Mouse (Mus musculus) MEL (cell line): ENCODE measurements at regions not wholly inside any gene's neighbourhood (a gene's known extent, or its start where the extent isn't known, plus 50 kb on each side); places are given as distances from the start of the nearest gene placed in this dataset.

Experiments
- DNase-seq: peaks from one replicate; pipeline ENCODE4 v3.0.0; 2011; ENCODE audit warnings: low read depth, low spot score
- H3K27ac ChIP-seq: 2 replicates; pipeline ENCODE4 v1.5.1; 2012; ENCODE audit warnings: low read depth, mild to moderate bottlenecking, control low read depth, low read length, moderate library complexity; ENCODE audit not compliant: control insufficient read depth
- H3K27me3 ChIP-seq, 2 experiments: fragments of 150-350 bp in 1 of 2; sonication (generic) in 1 of 2; 2 replicates each; pipeline ENCODE4 v1.6.1; 2012; ENCODE audit warnings: low read length in 2 of 2, mild to moderate bottlenecking in 2 of 2, improper control_type of control experiment in 1 of 2, moderate library complexity in 1 of 2; ENCODE audit not compliant: insufficient read depth in 2 of 2, control insufficient read depth in 1 of 2
- H3K36me3 ChIP-seq, 2 experiments: 2 replicates each; pipeline ENCODE4 v1.6.1; 2012 to 2014; ENCODE audit warnings: low read length in 2 of 2, improper control_type of control experiment in 1 of 2, inconsistent platforms in 1 of 2, mild to moderate bottlenecking in 1 of 2; ENCODE audit not compliant: insufficient read depth in 2 of 2, control insufficient read depth in 1 of 2
- H3K4me1 ChIP-seq, 2 experiments: fragments of 150-350 bp in 1 of 2; sonication (generic) in 1 of 2; 2 replicates each; pipeline ENCODE4 v1.6.1; 2012; ENCODE audit warnings: low read length in 2 of 2, improper control_type of control experiment in 1 of 2, mild to moderate bottlenecking in 1 of 2; ENCODE audit not compliant: insufficient read depth in 2 of 2, control insufficient read depth in 1 of 2
- H3K4me3 ChIP-seq, 2 experiments: fragments of 150-350 bp in 1 of 2; sonication (generic) in 1 of 2; 2 replicates each; pipeline ENCODE4 v1.5.1; 2012; ENCODE audit warnings: low read depth in 2 of 2, low read length in 2 of 2, mild to moderate bottlenecking in 2 of 2, moderate library complexity in 2 of 2, control low read depth in 1 of 2, improper control_type of control experiment in 1 of 2; ENCODE audit not compliant: control insufficient read depth in 1 of 2, insufficient read depth in 1 of 2
- H3K79me2 ChIP-seq: 2 replicates; pipeline ENCODE4 v1.6.1; 2012; ENCODE audit warnings: mild to moderate bottlenecking, low read length, moderate library complexity; ENCODE audit not compliant: control insufficient read depth, poor library complexity, insufficient read depth
- H3K9ac ChIP-seq: 2 replicates; pipeline ENCODE4 v1.6.1; 2012; ENCODE audit warnings: low read depth, mild to moderate bottlenecking, control low read depth, low read length, moderate library complexity; ENCODE audit not compliant: control insufficient read depth, poor library complexity, severe bottlenecking
- H3K9me3 ChIP-seq: fragments of 150-350 bp; sonication (generic); replicated peaks from 2 replicates; pipeline ENCODE4 v1.6.1; 2012; ENCODE audit warnings: mild to moderate bottlenecking, low read length, improper control_type of control experiment, moderate library complexity; ENCODE audit not compliant: insufficient read depth
- CHD1 ChIP-seq: IDR thresholded peaks from 2 replicates; pipeline ENCODE4 v1.6.1; 2012; ENCODE audit warnings: low read depth, mild to moderate bottlenecking, inconsistent platforms, low read length, improper control_type of control experiment
- CHD2 ChIP-seq: IDR thresholded peaks from 2 replicates; pipeline ENCODE4 v1.6.1; 2011; ENCODE audit warnings: low read length, improper control_type of control experiment
- CTCF ChIP-seq, 3 experiments: IDR thresholded peaks in 2 of 3; conservative IDR thresholded peaks in 1 of 3; 2 replicates each; pipeline ENCODE4 v1.5.1; 2011 to 2012; ENCODE audit warnings: low read length in 3 of 3, low read depth in 2 of 3, mild to moderate bottlenecking in 2 of 3, improper control_type of control experiment in 1 of 3, inconsistent platforms in 1 of 3, mixed read lengths in 1 of 3, moderate library complexity in 1 of 3; ENCODE audit not compliant: control insufficient read depth in 1 of 3, insufficient read depth in 1 of 3, poor library complexity in 1 of 3, severe bottlenecking in 1 of 3
- E2F4 ChIP-seq: IDR thresholded peaks from 2 replicates; pipeline ENCODE4 v1.6.1; 2011; ENCODE audit warnings: low read depth, low read length, improper control_type of control experiment, borderline replicate concordance
- ETS1 ChIP-seq: IDR thresholded peaks from 2 replicates; pipeline ENCODE4 v1.6.1; 2012; ENCODE audit warnings: low read depth, mild to moderate bottlenecking, inconsistent platforms, low read length, improper control_type of control experiment, moderate library complexity
- GATA1 ChIP-seq: IDR thresholded peaks from 2 replicates; pipeline ENCODE4 v1.6.1; 2011; ENCODE audit warnings: low read depth, low read length, improper control_type of control experiment
- HCFC1 ChIP-seq: IDR thresholded peaks from 2 replicates; pipeline ENCODE4 v1.6.1; 2012; ENCODE audit warnings: low read depth, mild to moderate bottlenecking, inconsistent platforms, low read length, improper control_type of control experiment, moderate library complexity
- MXI1 ChIP-seq: IDR thresholded peaks from 2 replicates; pipeline ENCODE4 v1.6.1; 2011; ENCODE audit warnings: mild to moderate bottlenecking, low read depth, low read length, improper control_type of control experiment
- MYB ChIP-seq: IDR thresholded peaks from 2 replicates; pipeline ENCODE4 v1.6.1; 2011; ENCODE audit warnings: mild to moderate bottlenecking, low read depth, low read length, improper control_type of control experiment
- NELFE ChIP-seq: IDR thresholded peaks from 2 replicates; pipeline ENCODE4 v1.6.1; 2011; ENCODE audit warnings: low read depth, low read length, improper control_type of control experiment
- POLR2AphosphoS2 ChIP-seq: IDR thresholded peaks from 2 replicates; pipeline ENCODE4 v1.6.1; 2011; ENCODE audit warnings: low read length, improper control_type of control experiment
- RAD21 ChIP-seq: IDR thresholded peaks from 2 replicates; pipeline ENCODE4 v1.6.1; 2011; ENCODE audit warnings: mild to moderate bottlenecking, low read depth, low read length, improper control_type of control experiment
- RCOR1 ChIP-seq: IDR thresholded peaks from 2 replicates; pipeline ENCODE4 v1.6.1; 2012; ENCODE audit warnings: low read depth, mild to moderate bottlenecking, inconsistent platforms, low read length, improper control_type of control experiment
- SIN3A ChIP-seq: IDR thresholded peaks from 2 replicates; pipeline ENCODE4 v1.6.1; 2012; ENCODE audit warnings: low read length, improper control_type of control experiment, inconsistent platforms
- SMC3 ChIP-seq: IDR thresholded peaks from 2 replicates; pipeline ENCODE4 v1.6.1; 2011; ENCODE audit warnings: low read depth, low read length, improper control_type of control experiment
- TBP ChIP-seq: IDR thresholded peaks from 2 replicates; pipeline ENCODE4 v1.8.0; 2011; ENCODE audit warnings: low read depth, low read length, improper control_type of control experiment
- UBTF ChIP-seq: IDR thresholded peaks from 2 replicates; pipeline ENCODE4 v1.6.1; 2012; ENCODE audit warnings: low read depth, mild to moderate bottlenecking, inconsistent platforms, low read length, improper control_type of control experiment, moderate library complexity, borderline replicate concordance; ENCODE audit not compliant: insufficient read depth
- ZC3H11A ChIP-seq: IDR thresholded peaks from 2 replicates; pipeline ENCODE4 v1.6.1; 2012; ENCODE audit warnings: low read depth, mild to moderate bottlenecking, inconsistent platforms, low read length, improper control_type of control experiment

GRCm38 (mm10) chrX:42334794-42335193, 154.7 kb upstream of the Tex13c2 start:
- Histone ChIP-seq H3K9me3 (no peaks in the 10 kb centered on the region), H3K9ac (no peak overlapping the region), H3K79me2 (no peaks in the 10 kb centered on the region), H3K4me3 (no peak overlapping the region), H3K27ac (no peak overlapping the region), H3K4me1 (no peaks in the 10 kb centered on the region), H3K27me3 (no peaks in the 10 kb centered on the region), H3K36me3 (no peaks in the 10 kb centered on the region)
- peak; percentile 3 for DNase-seq
- TF ChIP-seq CHD2 = no peak
- no peak for TF ChIP-seq UBTF
- TF ChIP-seq CTCF (IDR thresholded peaks at IDR 0.05 in 2 of 3, conservative IDR thresholded peaks at IDR 0.05 in 1 of 3; ENCODE audit: control insufficient read depth in 1 of 3, insufficient read depth in 1 of 3, low read depth in 2 of 3, low read length in 3 of 3, poor library complexity in 1 of 3, severe bottlenecking in 1 of 3) = peak in 1 of 3 experiments; percentile 7; a peak in 1 of 6 replicates

GRCm38 (mm10) chrX:42336772-42337171, 152.7 kb upstream of the Tex13c2 start:
- Histone ChIP-seq H3K27me3 (no peaks in the 10 kb centered on the region), H3K4me1 (no peaks in the 10 kb centered on the region), H3K36me3 (no peaks in the 10 kb centered on the region), H3K9ac (no peak overlapping the region), H3K27ac (no peak overlapping the region), H3K79me2 (no peaks in the 10 kb centered on the region), H3K9me3 (no peaks in the 10 kb centered on the region), H3K4me3 (no peak overlapping the region)
- no peak for DNase-seq
- TF ChIP-seq ZC3H11A = no peak
- no peak for TF ChIP-seq CHD1
- no peak for TF ChIP-seq ETS1
- no peak for TF ChIP-seq POLR2AphosphoS2
- no peak for TF ChIP-seq TBP
- no peak for TF ChIP-seq NELFE
- no peak for TF ChIP-seq HCFC1
- no peak for TF ChIP-seq MYB
- no peak for TF ChIP-seq RAD21
- no peak for TF ChIP-seq GATA1
- no peak for TF ChIP-seq CHD2
- no peak for TF ChIP-seq MXI1
- no peak for TF ChIP-seq SMC3
- TF ChIP-seq CTCF (IDR thresholded peaks at IDR 0.05 in 2 of 3, conservative IDR thresholded peaks at IDR 0.05 in 1 of 3; ENCODE audit: control insufficient read depth in 1 of 3, insufficient read depth in 1 of 3, low read depth in 2 of 3, low read length in 3 of 3, poor library complexity in 1 of 3, severe bottlenecking in 1 of 3) = no peak
- TF ChIP-seq E2F4 = no peak
- no peak for TF ChIP-seq SIN3A
- no peak for TF ChIP-seq RCOR1
- TF ChIP-seq UBTF = no peak
